Comparison of ENCODE assay signal across 9 mouse cellular contexts in the genomic region with DNA sequence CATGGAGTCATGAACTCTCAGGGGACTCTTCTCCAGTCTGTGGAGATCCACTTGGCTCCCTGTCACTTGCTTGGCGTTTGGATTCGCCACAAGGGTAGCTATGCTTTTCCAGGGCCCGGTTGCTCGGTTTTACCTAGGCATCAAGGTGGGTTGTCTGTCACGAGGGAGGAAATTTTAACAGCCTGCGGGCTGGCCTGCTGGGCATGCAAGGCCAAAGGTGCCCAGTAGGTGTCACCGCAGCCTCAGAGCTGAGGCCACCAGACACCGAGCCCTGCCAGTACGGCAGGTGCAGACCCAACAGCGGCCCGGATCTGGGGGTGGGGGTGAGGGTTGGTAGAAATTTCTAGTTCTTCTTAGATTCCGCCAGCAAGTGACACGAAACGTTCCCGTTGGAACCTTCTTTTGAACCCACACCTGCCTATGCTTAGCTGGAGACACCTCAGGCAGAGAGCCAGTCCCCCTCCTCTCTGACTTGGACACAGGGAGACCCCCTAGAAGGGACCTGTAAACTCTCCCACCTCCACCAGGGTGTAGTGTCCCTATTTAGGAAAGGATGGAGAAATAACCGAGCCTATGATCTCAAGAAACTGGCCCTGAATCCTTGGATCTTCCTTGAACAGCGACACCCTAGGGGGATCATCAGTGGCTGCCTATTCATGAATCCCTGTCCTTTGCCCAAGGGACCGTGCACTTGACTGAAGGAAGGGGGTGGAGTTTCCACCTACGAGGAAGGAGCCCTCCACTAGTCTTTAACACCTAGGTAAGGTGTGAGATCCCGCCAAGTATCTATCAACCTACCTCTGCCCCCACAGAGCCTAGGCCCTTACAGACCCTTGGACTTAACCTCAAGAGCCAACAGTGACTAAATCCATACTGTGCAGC. TPM values are rescaled to one million over a fixed set of nuclear protein-coding genes. Genes with fewer than 3 reads are reported as not detected.
DNase-seq lines count a peak whose midpoint lies in the region; ATAC-seq lines count a peak whose summit lies in the region.
"Had no signal": no experiment of that assay in that cellular context is flagged by ENCODE, and none has a peak within 500 bp of the region (broad histone marks: within the 10 kb centered on the region; RNA-seq: fewer than 3 reads in every experiment).

No protein-coding gene starts in this region.

- peak; percentile 72 for ATAC-seq in inflammation-experienced regulatory T-cells, adult 6 months

- H3K36me3 ChIP-seq in splenic B cell, adult 2 months (ENCODE audit: control insufficient read depth, insufficient read depth, low read length, poor library complexity, severe bottlenecking): no peaks in the 10 kb centered on the region

- no peaks in the 10 kb centered on the region; the same call in none of the 2 replicates for H3K27me3 ChIP-seq in splenic B cell, adult 2 months (ENCODE audit: control insufficient read depth, insufficient read depth, low read length, poor library complexity, severe bottlenecking)

- peak; percentile 60 for DNase-seq in layer of hippocampus, adult 11-12 months (ENCODE audit: low spot score)
- no peak for DNase-seq in layer of hippocampus, adult 9-10 months (ENCODE audit: low spot score)
- peak; percentile 90 to 92 for DNase-seq in cerebellum, postnatal 10 days
- DNase-seq in gastrocnemius, postnatal 10 days: peak; percentile 64
- peak; percentile 70 for DNase-seq in left cerebral cortex, postnatal 4 days
- DNase-seq in mesoderm, embryonic 11.5 days (ENCODE audit: low read depth, low spot score): peak; percentile 59
- peak; percentile 61 for DNase-seq in splenic B cell, adult 2 months (ENCODE audit: low read depth, low spot score)

- intact Hi-C loops in left cerebral cortex, postnatal 4 days (cut with DNase I): no loop called here

RNA-seq across cellular contexts. Expression of gene Ihh, which starts 2.4 kb away (rescaled TPM):
- under 1 TPM; 0.16 to 0.23 TPM for total RNA-seq in gastrocnemius, postnatal 10 days (2021)
- polyA plus RNA-seq in inflammation-experienced regulatory T-cells, adult 6 months (2017; shearing (Covaris generic)): not detected
- total RNA-seq in left cerebral cortex, postnatal 4 days (2021): under 1 TPM; 0.28 to 0.40 TPM

RNA-seq across cellular contexts. Expression of gene Cfap65, which starts 13.6 kb away (rescaled TPM):
- total RNA-seq in gastrocnemius, postnatal 10 days (2021): not detected
- not detected for polyA plus RNA-seq in inflammation-experienced regulatory T-cells, adult 6 months (2017; shearing (Covaris generic))
- 1 to 10 TPM; 1.5 to 1.8 TPM for total RNA-seq in left cerebral cortex, postnatal 4 days (2021)
- polyA plus RNA-seq: Patski had no signal

RNA-seq across cellular contexts. Expression of gene Cryba2, which starts 56.1 kb away (rescaled TPM):
- total RNA-seq in gastrocnemius, postnatal 10 days (2021): not detected
- polyA plus RNA-seq in inflammation-experienced regulatory T-cells, adult 6 months (2017; shearing (Covaris generic)): not detected
- not detected for total RNA-seq in left cerebral cortex, postnatal 4 days (2021)
- polyA plus RNA-seq: Patski had no signal
